ENCODE assay signal across 18 mouse cellular contexts in genomic region chr14:118813111-118813510, GRCm38 (mm10). TPM values are rescaled to one million over a fixed set of nuclear protein-coding genes. Genes with fewer than 3 reads are reported as not detected.
"Had no signal": no experiment of that assay in that cellular context is flagged by ENCODE, and none has a peak within 500 bp of the region (broad histone marks: within the 10 kb centered on the region; RNA-seq: fewer than 3 reads in every experiment).

No protein-coding gene starts in this region.

- H3K36me3 ChIP-seq: kidney, embryonic 15.5 days; limb, embryonic 12.5 days; limb, embryonic 15.5 days; stomach, embryonic 15.5 days had no signal

- H3K4me3 ChIP-seq: kidney, embryonic 15.5 days; limb, embryonic 12.5 days; limb, embryonic 15.5 days; stomach, embryonic 15.5 days had no signal

- H3K27me3 ChIP-seq: kidney, embryonic 15.5 days; limb, embryonic 15.5 days; stomach, embryonic 15.5 days had no signal

- H3K4me1 ChIP-seq: limb, embryonic 12.5 days; limb, embryonic 15.5 days; stomach, embryonic 15.5 days had no signal

- H3K4me2 ChIP-seq: kidney, embryonic 15.5 days; limb, embryonic 12.5 days; limb, embryonic 15.5 days; liver, embryonic 11.5 days; lung, embryonic 14.5 days; stomach, embryonic 15.5 days had no signal

- H3K9ac ChIP-seq: kidney, embryonic 15.5 days; limb, embryonic 12.5 days; limb, embryonic 15.5 days; liver, embryonic 14.5 days; liver, postnatal 0 days; lung, embryonic 14.5 days; stomach, embryonic 15.5 days had no signal

- H3K9me3 ChIP-seq: kidney, embryonic 15.5 days; limb, embryonic 15.5 days; stomach, embryonic 15.5 days had no signal

- H3K27ac ChIP-seq: kidney, embryonic 15.5 days; limb, embryonic 12.5 days; limb, embryonic 15.5 days; liver, embryonic 14.5 days; macrophage; stomach, embryonic 15.5 days had no signal

- ATAC-seq: liver, postnatal 0 days; lung, postnatal 0 days had no signal

- DNase-seq: kidney, adult 8-10 months; kidney, postnatal 14 days; kidney, postnatal 4 days; left cerebral cortex, postnatal 4 days; liver, postnatal 0 days; lung, embryonic 14.5 days; midbrain, embryonic 14.5 days; right cerebral cortex, postnatal 25 days; spleen, adult 18-20 months; thymus, postnatal 25 days had no signal

RNA-seq across cellular contexts. Expression of gene Cldn10, which starts 25.4 kb away (rescaled TPM):
- polyA plus RNA-seq: macrophage had no signal
